Mouse (Mus musculus) liver, embryonic 13.5 days (tissue): ENCODE results near the gene Lama1. TPM values are rescaled to one million over a fixed set of nuclear protein-coding genes. Genes with fewer than 3 reads are reported as not detected.

ENCODE experiments used
- ATAC-seq: fragments of 200-750 bp; cut with Nextera tagmentation; 2 replicates; pipeline ENCODE4 v1.8.0; 2017; ENCODE audit warnings: low read depth, mild to moderate bottlenecking, moderate number of reproducible peaks, moderate library complexity
- DNase-seq: peaks from one replicate; pipeline ENCODE4 v3.0.0; 2022
- H3K27ac ChIP-seq: fragments of 300-500 bp; sonication (generic); 2 replicates; pipeline ENCODE4 v1.5.1; 2015; ENCODE audit warnings: moderate library complexity, mild to moderate bottlenecking, inconsistent platforms
- H3K27me3 ChIP-seq: fragments of 300-500 bp; sonication (generic); 2 replicates; pipeline ENCODE4 v1.6.1; 2015; ENCODE audit warnings: mild to moderate bottlenecking, inconsistent platforms
- H3K36me3 ChIP-seq: fragments of 300-500 bp; sonication (generic); 2 replicates; pipeline ENCODE4 v1.6.1; 2015; ENCODE audit warnings: mild to moderate bottlenecking, inconsistent platforms
- H3K4me1 ChIP-seq: fragments of 300-500 bp; sonication (generic); replicated peaks from 2 replicates; pipeline ENCODE4 v1.6.1; 2015; ENCODE audit warnings: inconsistent platforms
- H3K4me2 ChIP-seq: fragments of 300-500 bp; sonication (generic); 2 replicates; pipeline ENCODE4 v1.6.1; 2015; ENCODE audit warnings: inconsistent platforms, mild to moderate bottlenecking, moderate library complexity
- H3K4me3 ChIP-seq: fragments of 300-500 bp; sonication (generic); replicated peaks from 2 replicates; pipeline ENCODE4 v1.5.1; 2015; ENCODE audit warnings: mild to moderate bottlenecking, inconsistent platforms
- H3K9ac ChIP-seq: fragments of 300-500 bp; sonication (generic); 2 replicates; pipeline ENCODE4 v1.6.1; 2015; ENCODE audit warnings: mild to moderate bottlenecking, inconsistent platforms
- H3K9me3 ChIP-seq: fragments of 300-500 bp; sonication (generic); replicated peaks from 2 replicates; pipeline ENCODE4 v1.6.1; 2016; ENCODE audit warnings: inconsistent platforms
- WGBS: fragments of 180-500 bp; shearing (Covaris S2); methylation state at CpG from one replicate; pipeline ENCODE4 v1.1.7; 2015; ENCODE audit not compliant: insufficient replicate concordance; 5-methylcytosine and 5-hydroxymethylcytosine counted together
- polyA plus RNA-seq: library from polyadenylated mRNA; unstranded; fragments of >200 nt; fragmentation: Nextera tagmentation; extraction: Ambion mirVana; gene quantifications from 2 replicates; pipeline ENCODE4 v1.2.1, GENCODE M21; 2015

Lama1 gene
- polyA plus RNA-seq, 1 experiment from 2014 or later: 0.74 TPM

DNA sequence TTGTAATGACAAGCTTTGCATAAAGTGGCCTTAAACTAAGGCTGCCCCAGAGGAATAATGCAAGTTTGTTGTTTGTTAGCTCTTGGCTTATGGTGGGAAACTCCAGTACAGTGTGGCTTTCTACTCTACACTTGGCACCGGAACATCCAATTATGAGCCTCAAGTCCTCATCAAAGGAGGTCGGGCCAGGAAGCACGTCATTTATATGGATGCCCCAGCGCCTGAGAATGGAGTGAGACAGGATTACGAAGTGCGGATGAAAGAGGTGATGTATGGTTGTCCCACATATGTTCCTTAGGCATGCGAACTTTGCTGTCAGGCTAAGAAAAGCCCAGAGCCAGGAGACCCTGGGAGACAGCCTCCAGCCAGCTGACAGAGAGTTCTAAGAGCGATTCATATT is 76.5 kb downstream of the Lama1 start:
- no peak overlapping the region for H3K4me2 ChIP-seq
- no peak for DNase-seq
- ATAC-seq: no peak
- no peaks in the 10 kb centered on the region for H3K27me3 ChIP-seq
- WGBS: 68% methylated on average over 8 of the region's 8 CpGs
- no peaks in the 10 kb centered on the region for H3K9me3 ChIP-seq
- H3K4me3 ChIP-seq: no peak overlapping the region
- H3K36me3 ChIP-seq: no peaks in the 10 kb centered on the region
- H3K27ac ChIP-seq: no peak overlapping the region
- H3K4me1 ChIP-seq: no peaks in the 10 kb centered on the region
- H3K9ac ChIP-seq: no peak overlapping the region

DNA sequence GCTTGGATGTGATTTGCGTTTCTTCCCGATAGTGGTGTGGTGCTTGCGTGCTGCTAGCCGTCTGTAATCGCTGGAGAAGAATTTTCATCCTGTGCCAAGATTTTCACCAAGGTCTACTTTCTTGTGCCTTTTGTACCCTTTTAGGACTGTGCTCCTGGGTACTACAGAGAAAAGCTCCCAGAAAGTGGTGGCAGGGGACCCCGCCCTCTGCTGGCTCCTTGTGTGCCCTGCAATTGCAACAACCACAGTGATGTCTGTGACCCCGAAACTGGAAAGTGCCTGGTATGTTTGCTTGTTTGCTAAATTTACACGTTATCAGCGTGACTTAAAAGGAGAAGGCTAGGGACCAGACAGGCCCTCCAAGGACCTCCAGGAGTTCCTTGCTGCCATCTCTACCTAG is 79.7 kb downstream of the Lama1 start:
- no peak overlapping the region for H3K4me3 ChIP-seq
- H3K36me3 ChIP-seq: no peaks in the 10 kb centered on the region
- DNase-seq (no peak), ATAC-seq (no peak)
- WGBS: 57% methylated on average over 9 of the region's 9 CpGs
- no peaks in the 10 kb centered on the region for H3K27me3 ChIP-seq
- H3K9ac ChIP-seq: no peak overlapping the region
- H3K9me3 ChIP-seq: no peaks in the 10 kb centered on the region
- no peaks in the 10 kb centered on the region for H3K4me1 ChIP-seq
- no peak overlapping the region for H3K27ac ChIP-seq
- no peak overlapping the region for H3K4me2 ChIP-seq

DNA sequence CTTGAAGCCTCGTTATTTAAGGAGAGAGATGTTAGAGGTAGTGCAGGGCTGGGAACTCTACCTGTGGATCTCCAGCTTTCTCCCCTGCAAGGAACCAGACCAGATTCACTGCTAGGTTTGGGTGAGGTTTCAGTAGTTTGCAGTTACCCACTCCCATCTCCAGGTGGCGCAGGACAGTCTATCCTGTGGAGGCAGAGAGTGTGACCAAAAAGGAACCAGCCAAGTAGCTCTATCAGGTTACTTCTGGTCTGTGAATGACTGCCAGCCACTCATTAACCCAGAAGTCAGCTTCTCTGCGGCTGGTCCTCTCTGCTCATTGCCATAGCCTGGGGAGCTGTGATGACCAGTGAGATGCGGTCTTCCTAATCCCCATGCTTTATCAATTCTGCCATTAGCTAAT is 82.8 kb downstream of the Lama1 start:
- H3K4me2 ChIP-seq: no peak overlapping the region
- no peak overlapping the region for H3K4me3 ChIP-seq
- WGBS: 50% methylated on average over 4 of the region's 4 CpGs
- DNase-seq: no peak
- no peak for ATAC-seq
- H3K9me3 ChIP-seq: no peaks in the 10 kb centered on the region
- H3K4me1 ChIP-seq: no peaks in the 10 kb centered on the region
- H3K27me3 ChIP-seq: no peaks in the 10 kb centered on the region
- no peak overlapping the region for H3K9ac ChIP-seq
- H3K36me3 ChIP-seq: no peaks in the 10 kb centered on the region
- H3K27ac ChIP-seq: no peak overlapping the region

DNA sequence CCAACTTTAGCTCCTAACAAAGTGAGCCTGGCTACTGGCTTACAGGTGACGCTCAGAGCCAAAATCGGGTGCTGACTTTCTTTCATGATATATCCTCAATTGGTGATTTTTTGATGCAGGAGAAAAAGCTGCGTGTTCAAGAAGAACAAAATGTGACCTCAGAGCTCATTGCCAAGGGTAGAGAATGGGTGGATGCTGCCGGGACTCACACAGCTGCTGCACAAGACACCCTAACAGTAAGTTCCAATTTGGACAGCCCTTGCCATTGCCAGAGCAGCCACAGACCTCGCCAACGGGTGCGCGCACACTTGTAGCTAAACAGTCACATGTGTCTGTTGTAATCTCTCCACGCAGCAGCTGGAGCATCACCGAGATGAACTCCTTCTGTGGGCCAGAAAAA is 94.0 kb downstream of the Lama1 start:
- H3K36me3 ChIP-seq: no peaks in the 10 kb centered on the region
- WGBS: 76% methylated on average over 10 of the region's 10 CpGs
- ATAC-seq (no peak), DNase-seq (no peak)
- no peaks in the 10 kb centered on the region for H3K27me3 ChIP-seq
- no peak overlapping the region for H3K27ac ChIP-seq
- no peak overlapping the region for H3K4me2 ChIP-seq
- no peaks in the 10 kb centered on the region for H3K9me3 ChIP-seq
- no peak overlapping the region for H3K9ac ChIP-seq
- H3K4me1 ChIP-seq: no peaks in the 10 kb centered on the region
- no peak overlapping the region for H3K4me3 ChIP-seq

DNA sequence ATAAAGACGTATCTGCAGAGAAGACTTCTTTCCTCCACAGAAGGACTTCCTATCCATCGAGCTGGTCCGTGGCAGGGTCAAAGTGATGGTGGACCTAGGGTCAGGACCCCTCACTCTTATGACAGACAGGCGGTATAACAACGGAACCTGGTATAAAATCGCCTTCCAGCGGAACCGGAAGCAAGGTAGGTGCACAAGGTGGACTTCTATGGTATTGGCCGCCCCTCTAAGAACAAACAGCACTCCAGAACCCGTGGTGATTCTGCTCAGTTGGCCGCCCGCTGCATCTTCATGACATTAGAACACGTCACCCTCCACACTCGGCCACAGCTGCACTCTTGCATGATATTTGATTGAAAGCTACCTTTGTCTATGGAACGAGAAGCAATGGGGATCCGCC is 112.1 kb downstream of the Lama1 start:
- Histone ChIP-seq H3K27me3 (no peaks in the 10 kb centered on the region), H3K9me3 (no peaks in the 10 kb centered on the region), H3K4me2 (no peak overlapping the region), H3K27ac (no peak overlapping the region), H3K4me1 (no peaks in the 10 kb centered on the region), H3K9ac (no peak overlapping the region), H3K4me3 (no peak overlapping the region), H3K36me3 (no peaks in the 10 kb centered on the region)
- DNase-seq: no peak
- no peak for ATAC-seq
- 77% methylated on average over 16 of the region's 16 CpGs for WGBS

DNA sequence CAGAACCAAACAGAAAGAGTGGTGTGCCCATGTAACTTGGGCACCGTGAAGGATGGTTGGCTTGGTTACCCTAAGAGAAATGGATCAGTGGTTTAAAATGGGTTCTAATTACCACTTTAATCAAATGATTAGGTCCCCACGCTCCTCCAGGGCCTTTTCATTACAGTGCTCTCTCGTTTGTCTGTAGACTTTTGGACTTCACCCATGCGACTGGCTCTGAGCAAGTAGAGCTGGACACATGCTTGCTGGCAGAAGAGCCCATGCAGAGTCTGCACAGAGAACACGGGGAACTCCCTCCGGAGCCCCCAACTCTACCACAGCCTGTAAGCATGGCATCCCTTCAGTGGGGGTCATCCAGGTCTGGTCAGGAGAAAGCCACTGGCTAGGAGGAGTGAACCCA is 116.6 kb downstream of the Lama1 start:
- H3K36me3 ChIP-seq: no peaks in the 10 kb centered on the region
- no peak overlapping the region for H3K27ac ChIP-seq
- 74% methylated on average over 6 of the region's 6 CpGs for WGBS
- DNase-seq (no peak), ATAC-seq (no peak)
- 0 out of 2 replicates have a peak, but pooled peaks cover 6% of the 10 kb centered on the region for H3K9me3 ChIP-seq
- no peaks in the 10 kb centered on the region for H3K4me1 ChIP-seq
- no peak overlapping the region for H3K4me3 ChIP-seq
- no peak overlapping the region for H3K4me2 ChIP-seq
- H3K9ac ChIP-seq: no peak overlapping the region
- no peaks in the 10 kb centered on the region for H3K27me3 ChIP-seq

DNA sequence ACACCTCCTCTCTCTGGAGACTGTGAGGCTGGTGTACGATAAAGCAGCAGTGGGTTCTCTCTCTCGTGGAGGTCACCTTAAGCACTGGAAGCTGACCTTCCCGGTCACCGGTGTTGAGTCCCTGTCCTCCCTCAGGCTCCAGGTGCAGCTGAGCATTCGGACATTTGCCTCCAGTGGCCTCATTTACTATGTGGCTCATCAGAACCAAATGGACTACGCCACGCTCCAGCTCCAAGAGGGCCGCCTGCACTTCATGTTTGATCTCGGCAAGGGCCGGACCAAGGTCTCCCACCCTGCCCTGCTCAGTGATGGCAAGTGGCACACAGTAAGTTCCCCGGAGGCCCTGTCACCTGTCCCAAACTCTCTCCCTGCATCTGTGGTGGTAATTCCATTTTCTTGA is 118.7 kb downstream of the Lama1 start:
- Histone ChIP-seq H3K9me3 (0 out of 2 replicates have a peak, but pooled peaks cover 6% of the 10 kb centered on the region), H3K36me3 (no peaks in the 10 kb centered on the region), H3K27me3 (no peaks in the 10 kb centered on the region), H3K4me2 (no peak overlapping the region), H3K27ac (no peak overlapping the region), H3K9ac (no peak overlapping the region), H3K4me1 (no peaks in the 10 kb centered on the region), H3K4me3 (no peak overlapping the region)
- WGBS: 84% methylated on average over 11 of the region's 11 CpGs
- no peak for ATAC-seq
- DNase-seq: no peak

DNA sequence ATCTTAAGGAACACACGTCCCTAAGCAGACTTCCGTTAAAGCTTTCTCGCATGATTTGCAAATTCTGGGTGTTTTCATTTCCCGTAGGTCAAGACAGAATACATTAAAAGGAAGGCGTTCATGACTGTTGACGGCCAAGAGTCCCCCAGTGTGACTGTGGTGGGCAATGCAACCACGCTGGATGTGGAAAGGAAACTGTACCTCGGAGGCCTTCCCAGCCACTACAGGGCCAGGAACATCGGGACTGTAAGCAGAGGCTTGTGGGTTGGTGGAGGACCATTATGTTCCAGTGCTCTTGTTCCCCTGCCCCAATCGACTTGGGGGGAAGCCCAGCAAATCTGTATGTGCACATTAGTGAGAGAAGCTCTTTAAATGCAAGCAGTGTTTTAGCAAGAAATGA is 119.9 kb downstream of the Lama1 start:
- H3K27ac ChIP-seq: no peak overlapping the region
- no peak overlapping the region for H3K4me3 ChIP-seq
- H3K4me2 ChIP-seq: no peak overlapping the region
- no peak for DNase-seq
- no peaks in the 10 kb centered on the region for H3K4me1 ChIP-seq
- no peaks in the 10 kb centered on the region for H3K36me3 ChIP-seq
- no peak overlapping the region for H3K9ac ChIP-seq
- H3K27me3 ChIP-seq: no peaks in the 10 kb centered on the region
- WGBS: 75% methylated on average over 10 of the region's 10 CpGs
- ATAC-seq: no peak
- 0 out of 2 replicates have a peak, but pooled peaks cover 6% of the 10 kb centered on the region for H3K9me3 ChIP-seq

DNA sequence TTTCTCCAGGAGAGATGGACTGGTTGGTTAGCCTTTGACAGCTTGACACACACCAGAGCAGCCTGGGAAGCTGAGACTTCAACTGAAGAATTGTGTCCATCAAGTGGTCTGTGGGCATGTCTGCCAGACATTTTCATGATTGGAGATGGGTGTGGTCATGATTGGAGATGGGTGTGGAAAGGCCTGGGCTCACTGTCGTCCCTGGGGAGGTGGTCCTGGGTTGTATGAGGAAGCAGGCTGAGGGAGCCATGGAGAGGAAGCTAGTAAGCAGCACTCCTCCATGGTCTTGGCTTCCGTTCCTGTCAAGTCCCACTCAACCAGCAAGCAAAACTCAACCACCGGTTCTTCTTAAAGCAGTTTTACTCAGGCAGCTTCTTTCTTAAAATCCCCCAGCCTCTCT is 130.4 kb downstream of the Lama1 start:
- Histone ChIP-seq H3K9me3 (no peaks in the 10 kb centered on the region), H3K4me2 (no peak overlapping the region), H3K27me3 (no peaks in the 10 kb centered on the region), H3K36me3 (no peaks in the 10 kb centered on the region), H3K4me3 (no peak overlapping the region), H3K9ac (no peak overlapping the region), H3K4me1 (no peaks in the 10 kb centered on the region), H3K27ac (no peak overlapping the region)
- 68% methylated on average over 3 of the region's 3 CpGs for WGBS
- ATAC-seq (no peak), DNase-seq (no peak)

DNA sequence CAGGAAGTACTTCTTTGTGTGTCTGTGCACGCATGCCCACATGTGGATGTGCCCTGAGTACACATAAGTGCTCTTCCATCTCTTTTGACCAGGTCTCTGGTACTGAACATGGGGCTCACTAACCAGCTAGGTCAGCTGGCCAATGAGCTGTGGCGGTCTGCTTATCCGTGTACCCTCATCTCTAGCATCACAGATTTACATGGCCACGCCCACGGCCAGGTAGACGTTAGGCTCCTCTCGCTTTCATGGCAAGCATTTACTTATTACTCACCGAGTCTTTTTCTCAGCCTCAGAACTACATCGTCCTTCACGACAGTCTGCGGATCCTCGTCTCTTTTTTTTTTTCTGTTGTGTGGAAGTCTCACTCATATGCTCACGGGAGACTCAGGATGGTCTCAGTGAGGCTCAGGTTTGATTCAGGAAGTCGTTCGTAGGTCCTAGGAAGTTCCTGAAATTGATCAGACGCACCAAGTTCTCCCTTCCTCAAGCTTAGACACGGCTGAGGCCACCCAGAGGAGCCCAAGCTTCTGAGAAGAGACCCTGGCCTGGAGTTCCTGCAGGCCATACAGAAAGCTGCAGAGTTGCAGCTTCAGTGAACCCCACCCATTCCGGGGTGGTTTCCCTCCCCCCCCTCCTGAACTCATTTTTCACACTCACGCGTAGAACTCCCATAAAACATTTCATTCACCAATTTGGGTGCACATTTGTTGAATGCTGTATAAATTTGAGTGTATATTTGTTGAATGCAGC is 139.3 kb downstream of the Lama1 start:
- H3K9me3 ChIP-seq: peaks cover 4% of the 10 kb centered on the region; the same call in 1 of the 2 replicates
- ATAC-seq: no peak
- no peak overlapping the region for H3K27ac ChIP-seq
- H3K27me3 ChIP-seq: no peaks in the 10 kb centered on the region
- H3K36me3 ChIP-seq: no peaks in the 10 kb centered on the region
- no peak for DNase-seq
- no peak overlapping the region for H3K4me3 ChIP-seq
- H3K4me2 ChIP-seq: no peak overlapping the region
- H3K9ac ChIP-seq: no peak overlapping the region
- no peaks in the 10 kb centered on the region for H3K4me1 ChIP-seq
- WGBS: 81% methylated on average over 20 of the region's 20 CpGs

DNA sequence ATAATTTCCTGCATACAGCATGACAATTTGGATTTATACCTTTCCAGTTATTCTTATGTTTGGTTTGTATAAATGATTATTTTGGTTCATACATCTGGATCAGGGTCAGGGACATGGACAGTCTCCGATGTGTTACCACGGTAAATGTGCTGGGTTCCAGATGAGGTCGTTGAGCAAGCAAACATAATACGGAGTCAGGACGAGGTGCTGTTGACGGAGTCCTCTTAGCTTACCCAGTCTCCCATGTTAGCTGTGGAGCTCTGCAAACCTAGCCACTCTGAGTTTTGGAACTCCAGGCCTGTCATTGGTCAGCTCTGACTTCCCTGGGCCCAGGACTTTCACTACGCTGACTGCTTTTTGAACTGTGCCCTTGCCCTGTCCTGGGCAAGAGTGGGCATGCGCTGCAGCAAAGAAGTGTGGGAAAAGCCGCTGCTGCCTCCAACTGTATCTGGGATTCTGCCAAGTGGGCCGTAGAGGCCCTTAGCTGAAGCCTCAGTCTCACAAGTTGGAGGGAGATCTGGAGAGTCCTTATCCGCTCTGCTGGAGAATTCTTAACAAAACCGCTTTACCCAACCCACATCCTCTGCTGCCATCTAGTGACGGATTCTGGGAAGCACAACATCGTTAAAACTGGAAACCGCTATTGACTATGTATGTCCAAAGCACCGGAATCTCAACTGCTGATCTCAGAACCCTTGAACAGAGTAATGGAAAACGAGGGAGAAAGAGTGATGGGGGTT is 140.5 kb downstream of the Lama1 start:
- H3K4me1 ChIP-seq: no peaks in the 10 kb centered on the region
- no peak overlapping the region for H3K4me2 ChIP-seq
- H3K9ac ChIP-seq: no peak overlapping the region
- no peak overlapping the region for H3K4me3 ChIP-seq
- no peak overlapping the region for H3K27ac ChIP-seq
- ATAC-seq (no peak), DNase-seq (peak; percentile 10)
- no peaks in the 10 kb centered on the region for H3K27me3 ChIP-seq
- H3K36me3 ChIP-seq: no peaks in the 10 kb centered on the region
- WGBS: 52% methylated on average over 17 of the region's 17 CpGs
- H3K9me3 ChIP-seq: peaks cover 4% of the 10 kb centered on the region; the same call in 1 of the 2 replicates

DNA sequence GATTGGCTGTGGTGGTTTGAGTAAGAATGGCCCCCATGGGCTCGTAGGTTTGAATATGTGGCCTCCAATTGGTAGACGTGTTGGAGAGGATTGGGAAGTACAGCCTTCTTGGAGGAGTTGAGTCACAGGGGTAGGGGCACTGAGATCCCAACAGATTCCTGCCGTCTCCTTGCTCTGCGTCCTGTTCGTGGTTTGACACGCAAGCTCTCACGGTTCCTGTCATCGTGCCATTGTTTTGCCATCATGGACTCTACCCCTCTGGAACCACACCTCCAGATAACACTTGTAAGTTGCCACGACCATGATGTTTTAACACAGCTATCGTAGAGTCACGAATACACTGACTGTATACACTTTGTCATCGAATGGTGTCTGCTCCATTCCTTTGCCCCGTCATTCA is 141.9 kb downstream of the Lama1 start:
- H3K27me3 ChIP-seq: no peaks in the 10 kb centered on the region
- no peak overlapping the region for H3K9ac ChIP-seq
- no peak for ATAC-seq
- 64% methylated on average over 13 of the region's 13 CpGs for WGBS
- H3K36me3 ChIP-seq: no peaks in the 10 kb centered on the region
- no peak overlapping the region for H3K4me2 ChIP-seq
- no peaks in the 10 kb centered on the region for H3K4me1 ChIP-seq
- DNase-seq: no peak
- H3K4me3 ChIP-seq: no peak overlapping the region
- peaks cover 4% of the 10 kb centered on the region; the same call in 1 of the 2 replicates for H3K9me3 ChIP-seq
- H3K27ac ChIP-seq: no peak overlapping the region
